ENCODE assay signal across 23 mouse cellular contexts in the genomic region with DNA sequence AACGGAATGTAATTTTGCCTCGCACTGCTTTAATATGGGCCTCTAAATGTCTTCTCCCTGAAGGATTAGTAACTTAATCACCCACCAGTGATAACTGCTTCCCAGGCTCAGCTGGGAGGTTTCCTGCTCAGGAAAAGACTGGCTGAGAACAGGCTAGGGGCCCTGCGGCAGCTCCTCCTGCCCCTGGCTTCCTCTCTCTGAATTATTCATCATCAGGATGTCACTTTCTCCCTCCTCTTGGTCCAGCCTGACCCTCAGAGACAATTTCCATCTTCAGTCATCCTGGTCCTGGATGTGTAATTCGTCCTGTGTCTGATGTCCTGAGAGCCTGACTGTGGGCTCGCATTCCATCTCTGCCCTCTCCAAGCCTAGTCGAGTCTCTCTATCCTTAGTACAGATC.
"Had no signal": no experiment of that assay in that cellular context is flagged by ENCODE, and none has a peak within 500 bp of the region (broad histone marks: within the 10 kb centered on the region; RNA-seq: fewer than 3 reads in every experiment).

No protein-coding gene starts in this region.

- H3K4me2 ChIP-seq: limb, embryonic 12.5 days; limb, embryonic 15.5 days; liver, embryonic 11.5 days; lung, embryonic 14.5 days; midbrain, embryonic 11.5 days; midbrain, embryonic 15.5 days; neural tube, embryonic 12.5 days; neural tube, embryonic 15.5 days had no signal

- H3K9me3 ChIP-seq: limb, embryonic 12.5 days; limb, embryonic 15.5 days; megakaryocyte, embryonic 14.5 days; midbrain, embryonic 15.5 days; neural tube, embryonic 12.5 days; neural tube, embryonic 15.5 days had no signal

- H3K36me3 ChIP-seq: limb, embryonic 12.5 days; limb, embryonic 15.5 days; midbrain, embryonic 15.5 days; neural tube, embryonic 12.5 days; neural tube, embryonic 15.5 days had no signal

- H3K4me3 ChIP-seq: limb, embryonic 12.5 days; limb, embryonic 15.5 days; megakaryocyte, embryonic 14.5 days; midbrain, embryonic 15.5 days; neural tube, embryonic 12.5 days; neural tube, embryonic 15.5 days had no signal

- H3K27me3 ChIP-seq: megakaryocyte, embryonic 14.5 days had no signal

- H3K27ac ChIP-seq: limb, embryonic 12.5 days; limb, embryonic 15.5 days; liver, embryonic 14.5 days; midbrain, embryonic 15.5 days; neural tube, embryonic 12.5 days; neural tube, embryonic 15.5 days; stomach, postnatal 0 days had no signal

- ATAC-seq: liver, postnatal 0 days; lung, postnatal 0 days; midbrain, embryonic 15.5 days had no signal

- H3K4me1 ChIP-seq: limb, embryonic 12.5 days; megakaryocyte, embryonic 14.5 days; neural tube, embryonic 12.5 days had no signal

- H3K9ac ChIP-seq: limb, embryonic 12.5 days; limb, embryonic 15.5 days; liver, embryonic 14.5 days; liver, postnatal 0 days; lung, embryonic 14.5 days; midbrain, embryonic 15.5 days; neural tube, embryonic 12.5 days; neural tube, embryonic 15.5 days had no signal

- DNase-seq: kidney, adult 2 months; kidney, postnatal 36 days; left cerebral cortex, postnatal 4 days; liver, postnatal 0 days; lung, embryonic 14.5 days; lung, postnatal 36 days; right cerebral cortex, adult 18-20 months; right cerebral cortex, postnatal 14 days; right cerebral cortex, postnatal 4 days; thymus, adult 2 months; thymus, postnatal 14 days; thymus, postnatal 4 days had no signal
